Mouse (Mus musculus) embryonic facial prominence, embryonic 10.5 days (tissue): Measurements from ENCODE around the gene Ccn1. TPM values are rescaled to one million over a fixed set of nuclear protein-coding genes. Genes with fewer than 3 reads are reported as not detected.

Experiments
- DNase-seq: peaks from one replicate; pipeline ENCODE4 v3.0.0-alpha.2; 2017; ENCODE audit warnings: low spot score
- H3K27ac ChIP-seq: fragments of 300-500 bp; sonication (generic); replicated peaks from 2 replicates; pipeline ENCODE4 v1.5.1; 2016; ENCODE audit warnings: mild to moderate bottlenecking
- H3K27me3 ChIP-seq: fragments of 300-500 bp; sonication (generic); replicated peaks from 2 replicates; pipeline ENCODE4 v1.6.1; 2016; ENCODE audit warnings: low read depth, mild to moderate bottlenecking; ENCODE audit not compliant: poor library complexity, severe bottlenecking
- H3K36me3 ChIP-seq: fragments of 300-500 bp; sonication (generic); replicated peaks from 2 replicates; pipeline ENCODE4 v1.6.1; 2016; ENCODE audit warnings: mild to moderate bottlenecking, moderate library complexity
- H3K4me1 ChIP-seq: fragments of 300-500 bp; sonication (generic); 2 replicates; pipeline ENCODE4 v1.6.1; 2016
- H3K4me3 ChIP-seq: fragments of 300-500 bp; sonication (generic); 2 replicates; pipeline ENCODE4 v1.5.1; 2016; ENCODE audit warnings: mild to moderate bottlenecking, moderate library complexity
- H3K9me3 ChIP-seq: fragments of 300-500 bp; sonication (generic); 2 replicates; pipeline ENCODE4 v1.6.1; 2016; ENCODE audit warnings: mild to moderate bottlenecking
- WGBS: fragments of 180-500 bp; shearing (Covaris S2); methylation state at CpG from one replicate; pipeline ENCODE4 v1.1.7; 2016; 5-methylcytosine and 5-hydroxymethylcytosine counted together
- polyA plus RNA-seq: library from polyadenylated mRNA; unstranded; fragments of >200 nt; fragmentation: Nextera tagmentation; extraction: Ambion mirVana; gene quantifications from 2 replicates; pipeline ENCODE4 v1.2.1, GENCODE M21; 2016

The Ccn1 gene
- polyA plus RNA-seq, 1 experiment from 2014 or later, result 42.2 TPM

- H3K36me3 ChIP-seq, result no peaks in the 10 kb centered on the region
- no peak overlapping the region for H3K4me3 ChIP-seq
- DNase-seq, result no peak
- H3K27me3 ChIP-seq, result no peaks in the 10 kb centered on the region
- WGBS, result 84% methylated on average over 1 of the region's 1 CpGs
- H3K27ac ChIP-seq, result no peak overlapping the region
- H3K9me3 ChIP-seq, result no peaks in the 10 kb centered on the region
- peaks cover 20% of the 10 kb centered on the region for H3K4me1 ChIP-seq
Observed at GRCm38 (mm10) chr3:145626063-145626462, 23.7 kb downstream of the Ccn1 start.

GRCm38 (mm10) chr3:145625546-145625945 lies 24.2 kb downstream of the Ccn1 start:
- WGBS, result 87% methylated on average over 9 of the region's 9 CpGs
- no peaks in the 10 kb centered on the region for H3K9me3 ChIP-seq
- no peak overlapping the region for H3K4me3 ChIP-seq

GRCm38 (mm10) chr3:145624786-145625185 lies 25.0 kb downstream of the Ccn1 start:
- Histone ChIP-seq H3K36me3 (no peaks in the 10 kb centered on the region), H3K4me3 (no peak overlapping the region), H3K4me1 (peaks cover 20% of the 10 kb centered on the region), H3K27me3 (no peaks in the 10 kb centered on the region), H3K9me3 (peaks cover 3% of the 10 kb centered on the region; the same call in 1 of the 2 replicates), H3K27ac (no peak overlapping the region)
- 90% methylated on average over 4 of the region's 4 CpGs for WGBS
- DNase-seq, result no peak

More at GRCm38 (mm10) chr3:145625546-145625945, 24.2 kb downstream of the Ccn1 start:
- Histone ChIP-seq H3K4me1 (peaks cover 20% of the 10 kb centered on the region), H3K36me3 (no peaks in the 10 kb centered on the region), H3K27me3 (no peaks in the 10 kb centered on the region), H3K27ac (no peak overlapping the region)
- DNase-seq, result no peak

- Histone ChIP-seq H3K4me1 (peaks cover 14% of the 10 kb centered on the region), H3K9me3 (peaks cover 4% of the 10 kb centered on the region; the same call in 1 of the 2 replicates), H3K27me3 (no peaks in the 10 kb centered on the region), H3K27ac (no peak overlapping the region), H3K4me3 (no peak overlapping the region), H3K36me3 (no peaks in the 10 kb centered on the region)
- no peak for DNase-seq
- 78% methylated on average over 12 of the region's 12 CpGs for WGBS
Observed at GRCm38 (mm10) chr3:145623047-145623446, 26.7 kb downstream of the Ccn1 start.

- 90% methylated on average over 4 of the region's 4 CpGs for WGBS
- no peak overlapping the region for H3K27ac ChIP-seq
- H3K4me3 ChIP-seq, result no peak overlapping the region
- no peak for DNase-seq
- H3K4me1 ChIP-seq, result peaks cover 14% of the 10 kb centered on the region
- no peaks in the 10 kb centered on the region for H3K27me3 ChIP-seq
- no peaks in the 10 kb centered on the region for H3K36me3 ChIP-seq
- H3K9me3 ChIP-seq, result peaks cover 4% of the 10 kb centered on the region; the same call in 1 of the 2 replicates
Observed at GRCm38 (mm10) chr3:145621209-145621608, 28.6 kb downstream of the Ccn1 start.

- H3K27ac ChIP-seq, result no peak overlapping the region
- 89% methylated on average over 17 of the region's 17 CpGs for WGBS
- peaks cover 4% of the 10 kb centered on the region; the same call in 1 of the 2 replicates for H3K9me3 ChIP-seq
- no peak overlapping the region for H3K4me3 ChIP-seq
- no peaks in the 10 kb centered on the region for H3K36me3 ChIP-seq
- DNase-seq, result no peak
- peaks cover 18% of the 10 kb centered on the region for H3K4me1 ChIP-seq
- H3K27me3 ChIP-seq, result no peaks in the 10 kb centered on the region
Observed at GRCm38 (mm10) chr3:145619621-145620365, 30.0 kb downstream of the Ccn1 start.

- no peaks in the 10 kb centered on the region for H3K27me3 ChIP-seq
- DNase-seq, result no peak
- 79% methylated on average over 9 of the region's 9 CpGs for WGBS
- H3K4me3 ChIP-seq, result no peak overlapping the region
- H3K9me3 ChIP-seq, result peaks cover 4% of the 10 kb centered on the region; the same call in 1 of the 2 replicates
- H3K27ac ChIP-seq, result no peak overlapping the region
- no peaks in the 10 kb centered on the region for H3K36me3 ChIP-seq
- peaks cover 22% of the 10 kb centered on the region for H3K4me1 ChIP-seq
Observed at GRCm38 (mm10) chr3:145618299-145618698, 31.5 kb downstream of the Ccn1 start.

- Histone ChIP-seq H3K4me1 (peaks cover 20% of the 10 kb centered on the region), H3K4me3 (no peak overlapping the region), H3K27ac (peak overlapping the region; percentile 78), H3K9me3 (no peaks in the 10 kb centered on the region), H3K27me3 (no peaks in the 10 kb centered on the region), H3K36me3 (peaks cover 5% of the 10 kb centered on the region)
- WGBS, result 17% methylated on average over 17 of the region's 17 CpGs
- DNase-seq, result peak; percentile 60
Observed at GRCm38 (mm10) chr3:145614362-145615115, 35.2 kb downstream of the Ccn1 start.

- Histone ChIP-seq H3K4me3 (no peak overlapping the region), H3K27ac (no peak overlapping the region), H3K9me3 (no peaks in the 10 kb centered on the region), H3K27me3 (no peaks in the 10 kb centered on the region), H3K36me3 (peaks cover 9% of the 10 kb centered on the region), H3K4me1 (peaks cover 20% of the 10 kb centered on the region)
- DNase-seq, result no peak
- WGBS, result 79% methylated on average over 4 of the region's 4 CpGs
Observed at GRCm38 (mm10) chr3:145613234-145613633, 36.5 kb downstream of the Ccn1 start.

GRCm38 (mm10) chr3:145612662-145613061 lies 37.1 kb downstream of the Ccn1 start:
- H3K27me3 ChIP-seq, result no peaks in the 10 kb centered on the region
- H3K9me3 ChIP-seq, result no peaks in the 10 kb centered on the region
- H3K36me3 ChIP-seq, result peaks cover 15% of the 10 kb centered on the region
- no peak overlapping the region for H3K4me3 ChIP-seq
- 34% methylated on average over 4 of the region's 4 CpGs for WGBS
- H3K27ac ChIP-seq, result no peak overlapping the region
- H3K4me1 ChIP-seq, result peaks cover 20% of the 10 kb centered on the region
- no peak for DNase-seq

GRCm38 (mm10) chr3:145608320-145608719 lies 41.5 kb downstream of the Ccn1 start:
- Histone ChIP-seq H3K27ac (no peak overlapping the region), H3K36me3 (peaks cover 56% of the 10 kb centered on the region)
- WGBS, result 89% methylated on average over 5 of the region's 5 CpGs

GRCm38 (mm10) chr3:145605437-145606123 lies 44.2 kb downstream of the Ccn1 start:
- Histone ChIP-seq H3K27ac (no peak overlapping the region), H3K27me3 (no peaks in the 10 kb centered on the region), H3K4me3 (no peak overlapping the region), H3K9me3 (no peaks in the 10 kb centered on the region), H3K4me1 (peaks cover 6% of the 10 kb centered on the region; the same call in 1 of the 2 replicates), H3K36me3 (peaks cover 80% of the 10 kb centered on the region)
- WGBS, result 89% methylated on average over 5 of the region's 5 CpGs
- DNase-seq, result no peak

More at GRCm38 (mm10) chr3:145608320-145608719, 41.5 kb downstream of the Ccn1 start:
- no peaks in the 10 kb centered on the region for H3K9me3 ChIP-seq
- no peak overlapping the region for H3K4me3 ChIP-seq
- no peak for DNase-seq
- no peaks in the 10 kb centered on the region for H3K4me1 ChIP-seq
- no peaks in the 10 kb centered on the region for H3K27me3 ChIP-seq
